10 mouse cellular contexts compared by ENCODE assay signal in genomic region chr4:106025966-106026637, GRCm38 (mm10).
A peak's percentile ranks its signal among the peaks of the same experiment; 100 is the strongest.
DNase-seq lines count a peak whose midpoint lies in the region; ATAC-seq and TF ChIP-seq lines count a peak whose summit lies in the region.
"Had no signal": no experiment of that assay in that cellular context is flagged by ENCODE, and none has a peak within 500 bp of the region (broad histone marks: within the 10 kb centered on the region; RNA-seq: fewer than 3 reads in every experiment).

No protein-coding gene starts in this region.

- H3K36me3 ChIP-seq in lung, embryonic 14.5 days (ENCODE audit: insufficient read depth), result no peaks in the 10 kb centered on the region
- no peaks in the 10 kb centered on the region for H3K36me3 ChIP-seq in hindbrain, postnatal 0 days (ENCODE audit: insufficient read depth, low read length)
- no peaks in the 10 kb centered on the region for H3K36me3 ChIP-seq in heart, embryonic 12.5 days

- WGBS in lung, embryonic 14.5 days, result 41% methylated on average over 15 of the region's 15 CpGs
- WGBS in lung, adult 2 months, result 57% methylated on average over 15 of the region's 15 CpGs
- WGBS in hindbrain, postnatal 0 days, result 61% methylated on average over 15 of the region's 15 CpGs
- 74% methylated on average over 15 of the region's 15 CpGs for WGBS in heart, embryonic 12.5 days

- peak; percentile 52 for ATAC-seq in lung, embryonic 14.5 days (ENCODE audit: insufficient read depth)
- ATAC-seq in hindbrain, postnatal 0 days, result no peak
- ATAC-seq in heart, embryonic 12.5 days (ENCODE audit: insufficient number of reproducible peaks, low FRiP score), result no peak
- ATAC-seq: Patski had no signal

- TF ChIP-seq CTCF in lung, embryonic 14.5 days (IDR thresholded peaks at IDR 0.05; ENCODE audit: low read depth), result no peak
- TF ChIP-seq CTCF in lung, adult 2 months (IDR thresholded peaks at IDR 0.05; ENCODE audit: insufficient read depth, low read length), result no peak
- TF ChIP-seq CTCF in hindbrain, postnatal 0 days (IDR thresholded peaks at IDR 0.05; ENCODE audit: low read depth), result no peak

- H3K4me2 ChIP-seq in lung, embryonic 14.5 days, result peak overlapping the region; percentile 36
- 0 out of 2 replicates have a peak overlapping the region, but pooled peaks have one; percentile 16 for H3K4me2 ChIP-seq in hindbrain, postnatal 0 days (ENCODE audit: low read depth, low read length)
- H3K4me2 ChIP-seq in heart, embryonic 12.5 days, result no peak overlapping the region

- no peaks in the 10 kb centered on the region for H3K9me3 ChIP-seq in lung, embryonic 14.5 days (ENCODE audit: low read depth, low read length)
- H3K9me3 ChIP-seq in hindbrain, postnatal 0 days (ENCODE audit: low read length), result no peaks in the 10 kb centered on the region
- no peaks in the 10 kb centered on the region for H3K9me3 ChIP-seq in heart, embryonic 12.5 days (replicated peaks)

- no peak overlapping the region for H3K4me3 ChIP-seq in lung, embryonic 14.5 days (ENCODE audit: low read depth, low read length)
- H3K4me3 ChIP-seq in lung, adult 2 months (replicated peaks; ENCODE audit: extremely low read depth, low read depth, low read length), result no peak overlapping the region
- no peak overlapping the region for H3K4me3 ChIP-seq in hindbrain, postnatal 0 days (ENCODE audit: low read length)
- no peak overlapping the region for H3K4me3 ChIP-seq in heart, embryonic 12.5 days

- H3K9ac ChIP-seq in lung, embryonic 14.5 days, result no peak overlapping the region
- no peak overlapping the region for H3K9ac ChIP-seq in hindbrain, postnatal 0 days (replicated peaks; ENCODE audit: low read length)
- H3K9ac ChIP-seq in heart, embryonic 12.5 days, result no peak overlapping the region

- DNase-seq in embryo, embryonic 10 days (ENCODE audit: low spot score), result peak; percentile 58
- DNase-seq in embryo, embryonic 9.5 days (ENCODE audit: extremely low spot score), result no peak
- DNase-seq in lung, embryonic 14.5 days, result peak; percentile 71
- no peak for DNase-seq in lung, adult 2 months
- DNase-seq in hindbrain, postnatal 0 days (ENCODE audit: low spot score), result peak; percentile 41
- DNase-seq in right cerebral cortex, postnatal 14 days, result peak; percentile 13
- no peak for DNase-seq in cerebellum, adult 18-20 months
- DNase-seq: thymus, postnatal 25 days had no signal

- no peaks in the 10 kb centered on the region for H3K27me3 ChIP-seq in lung, embryonic 14.5 days (ENCODE audit: insufficient read depth, low read length)
- H3K27me3 ChIP-seq in hindbrain, postnatal 0 days (ENCODE audit: insufficient read depth, low read length), result no peaks in the 10 kb centered on the region
- no peaks in the 10 kb centered on the region for H3K27me3 ChIP-seq in heart, embryonic 12.5 days (replicated peaks)
- H3K27me3 ChIP-seq: Patski had no signal

- H3K27ac ChIP-seq in lung, embryonic 14.5 days (ENCODE audit: low read depth), result no peak overlapping the region
- H3K27ac ChIP-seq in hindbrain, postnatal 0 days, result no peak overlapping the region; the same call in 1 of the 2 replicates
- no peak overlapping the region for H3K27ac ChIP-seq in heart, embryonic 12.5 days (ENCODE audit: poor library complexity, severe bottlenecking)

- H3K4me1 ChIP-seq in lung, embryonic 14.5 days (ENCODE audit: insufficient read depth), result 0 out of 2 replicates have a peak, but pooled peaks cover 4% of the 10 kb centered on the region
- no peaks in the 10 kb centered on the region for H3K4me1 ChIP-seq in lung, adult 2 months (ENCODE audit: control insufficient read depth, insufficient read depth, low read length)
- no peaks in the 10 kb centered on the region for H3K4me1 ChIP-seq in hindbrain, postnatal 0 days (ENCODE audit: insufficient read depth, low read length)
- H3K4me1 ChIP-seq in heart, embryonic 12.5 days (replicated peaks), result no peaks in the 10 kb centered on the region

- no peak for TF ChIP-seq POLR2A in lung, adult 2 months (IDR thresholded peaks at IDR 0.05; ENCODE audit: borderline replicate concordance, extremely low read depth, low read depth, low read length)

Comparison
In these comparisons a context has a peak if more than half of its experiments do, and no peak if none do; other contexts are left out.
1. DNase-seq: peak in embryo, embryonic 10 days (single experiment), lung, embryonic 14.5 days (single experiment), hindbrain, postnatal 0 days (single experiment) and right cerebral cortex, postnatal 14 days (single experiment); none in embryo, embryonic 9.5 days (single experiment), lung, adult 2 months (single experiment) and cerebellum, adult 18-20 months (0 of 2).